Mouse (Mus musculus) adipose tissue, adult 10 weeks (tissue): Measurements from ENCODE around the gene Gcnt1. TPM values are rescaled to one million over a fixed set of nuclear protein-coding genes. Genes with fewer than 3 reads are reported as not detected.

ENCODE experiments used
- polyA plus RNA-seq: library from polyadenylated mRNA; stranded (reverse); fragments of 350-450 nt; fragmentation: Illumina TruSeq; extraction: RNeasy Lipid Tissue Mini Kit (QIAGEN cat#74804); gene quantifications from one replicate; pipeline ENCODE4 v1.2.3, GENCODE M21; 2014; ENCODE audit warnings: low read depth, low replicate concordance

Gene Gcnt1
- 21.5 TPM for polyA plus RNA-seq

GRCm38 (mm10) chr19:17372701-17373100 lies at the start of gene Gcnt1:
Gene Gcnt1 (minus strand): TSS chr19:17372844.

GRCm38 (mm10) chr19:17393841-17394591 lies 21.4 kb upstream of the Gcnt1 start, which contains the start of gene Rfk:
Gene Rfk (plus strand): TSS chr19:17394043.

Other genes starting within 250 kb of the Gcnt1 start
- gene Rfk, start 21.2 kb upstream of the Gcnt1 start, polyA plus RNA-seq = 76.2 TPM